Mouse (Mus musculus): Measurements from ENCODE around the gene Ado. TPM values are rescaled to one million over a fixed set of nuclear protein-coding genes. Genes with fewer than 3 reads are reported as not detected.

Ado gene
- total RNA-seq (2022): 10 to 100 TPM; 23.9 to 30.6 (median 25.5) TPM

GRCm38 (mm10) chr10:67548877-67549731, at the start of gene Ado:
Gene Ado, minus strand, starts transcription at chr10:67548955.
- DNase-seq: peak; percentile 85

GRCm38 (mm10) chr10:67595278-67595677, 46.5 kb upstream of the Ado start:
- no peak for DNase-seq

- no peak for DNase-seq
These were observed 37.3 kb upstream of the Ado start for GRCm38 (mm10) chr10:67585873-67586610.

GRCm38 (mm10) chr10:67581698-67582285, 33.0 kb upstream of the Ado start:
- DNase-seq: no peak

GRCm38 (mm10) chr10:67579830-67580229, 31.1 kb upstream of the Ado start:
- no peak for DNase-seq

GRCm38 (mm10) chr10:67573310-67573709, 24.6 kb upstream of the Ado start:
- no peak for DNase-seq

GRCm38 (mm10) chr10:67571443-67571842, 22.7 kb upstream of the Ado start:
- no peak for DNase-seq

- no peak for DNase-seq
These were observed 20.8 kb upstream of the Ado start for GRCm38 (mm10) chr10:67569539-67569938.

- DNase-seq: no peak
These were observed 17.3 kb upstream of the Ado start for GRCm38 (mm10) chr10:67566104-67566503.

- DNase-seq: no peak
These were observed 15.8 kb upstream of the Ado start for GRCm38 (mm10) chr10:67564509-67564908.

- DNase-seq: no peak
These were observed 12.4 kb upstream of the Ado start for GRCm38 (mm10) chr10:67561185-67561584.

- no peak for DNase-seq
These were observed 11.1 kb upstream of the Ado start for GRCm38 (mm10) chr10:67559765-67560394.

- DNase-seq: no peak
These were observed 9.3 kb upstream of the Ado start for GRCm38 (mm10) chr10:67558053-67558452.

GRCm38 (mm10) chr10:67548261-67548854, 397 bp downstream of the Ado start:
- DNase-seq: no peak

GRCm38 (mm10) chr10:67547850-67548260, 900 bp downstream of the Ado start:
- DNase-seq: no peak

GRCm38 (mm10) chr10:67540591-67540990, 8.2 kb downstream of the Ado start:
- no peak for DNase-seq

- DNase-seq: no peak
These were observed 9.4 kb downstream of the Ado start for GRCm38 (mm10) chr10:67539401-67539730.

- DNase-seq: no peak
These were observed 10.0 kb downstream of the Ado start for GRCm38 (mm10) chr10:67538585-67539400.

- no peak for DNase-seq
These were observed 10.6 kb downstream of the Ado start for GRCm38 (mm10) chr10:67538106-67538505.

- DNase-seq: peak; percentile 89
These were observed 11.4 kb downstream of the Ado start for GRCm38 (mm10) chr10:67537151-67537994.
